Mouse (Mus musculus) thymus, adult 2 months (tissue): ENCODE data around the gene Chgb. TPM values are rescaled to one million over a fixed set of nuclear protein-coding genes. Genes with fewer than 3 reads are reported as not detected.

Experiments used
- DNase-seq: peaks from one replicate; pipeline ENCODE4 v3.0.0; 2021
- H3K27ac ChIP-seq: fragments of 200-500 bp; 2 replicates; pipeline ENCODE4 v1.5.1; 2012; ENCODE audit warnings: low read length, control low read depth; ENCODE audit not compliant: control insufficient read depth, insufficient read depth
- H3K27me3 ChIP-seq: fragments of 200-500 bp; 2 replicates; pipeline ENCODE4 v1.6.1; 2012; ENCODE audit warnings: mild to moderate bottlenecking, low read length, moderate library complexity, mixed read lengths; ENCODE audit not compliant: control insufficient read depth, insufficient read depth
- H3K36me3 ChIP-seq: fragments of 200-500 bp; 2 replicates; pipeline ENCODE4 v1.6.1; 2012; ENCODE audit warnings: mild to moderate bottlenecking, low read length, moderate library complexity; ENCODE audit not compliant: control insufficient read depth, insufficient read depth
- H3K4me1 ChIP-seq: fragments of 200-500 bp; replicated peaks from 2 replicates; pipeline ENCODE4 v1.6.1; 2012; ENCODE audit warnings: low read length; ENCODE audit not compliant: control insufficient read depth, insufficient read depth
- H3K4me3 ChIP-seq: fragments of 200-500 bp; 2 replicates; pipeline ENCODE4 v1.5.1; 2012; ENCODE audit warnings: mild to moderate bottlenecking, low read length, control low read depth, moderate library complexity; ENCODE audit not compliant: control insufficient read depth, insufficient read depth
- CTCF ChIP-seq: fragments of 200-500 bp; IDR thresholded peaks from 2 replicates; pipeline ENCODE4 v1.5.1; 2012; ENCODE audit warnings: mild to moderate bottlenecking, control low read depth, low read length, moderate library complexity, borderline replicate concordance; ENCODE audit not compliant: control insufficient read depth, poor library complexity, insufficient read depth; ENCODE audit errors: extremely low read depth
- POLR2A ChIP-seq: fragments of 200-500 bp; IDR thresholded peaks from 2 replicates; pipeline ENCODE4 v1.6.1; 2012; ENCODE audit warnings: mild to moderate bottlenecking, low read length, control low read depth, moderate library complexity; ENCODE audit not compliant: control insufficient read depth, poor library complexity, insufficient read depth; ENCODE audit errors: extremely low read depth
- WGBS: fragments of 180-500 bp; shearing (Covaris S2); methylation state at CpG from one replicate; pipeline ENCODE4 v1.1.7; 2018; 5-methylcytosine and 5-hydroxymethylcytosine counted together
- polyA plus RNA-seq: library from polyadenylated mRNA; depleted of rRNA; stranded (reverse); fragments of >200 nt; gene quantifications from 2 replicates; pipeline ENCODE4 v1.2.3, GENCODE M21; 2012

Gene Chgb
- polyA plus RNA-seq, 1 experiment: 0.08 TPM

- no peak for TF ChIP-seq CTCF
- TF ChIP-seq POLR2A: no peak
- H3K36me3 ChIP-seq: no peaks in the 10 kb centered on the region
- H3K27ac ChIP-seq: no peak overlapping the region
- WGBS: 2% methylated on average over 41 of the region's 41 CpGs
- H3K27me3 ChIP-seq: no peaks in the 10 kb centered on the region
- H3K4me3 ChIP-seq: no peak overlapping the region
- peak; percentile 82 for DNase-seq
- peaks cover 4% of the 10 kb centered on the region for H3K4me1 ChIP-seq
These were observed 476 bp downstream of the Chgb start for GRCm38 (mm10) chr2:132781439-132782068.

- H3K4me3 ChIP-seq: no peak overlapping the region
- H3K36me3 ChIP-seq: no peaks in the 10 kb centered on the region
- WGBS: 83% methylated on average over 6 of the region's 6 CpGs
- no peak for DNase-seq
- no peaks in the 10 kb centered on the region for H3K27me3 ChIP-seq
- H3K4me1 ChIP-seq: peaks cover 4% of the 10 kb centered on the region
- no peak overlapping the region for H3K27ac ChIP-seq
- TF ChIP-seq POLR2A (no peak), CTCF (no peak)
These were observed 3.0 kb downstream of the Chgb start for GRCm38 (mm10) chr2:132784039-132784438.

- Histone ChIP-seq H3K4me1 (no peaks in the 10 kb centered on the region), H3K27me3 (no peaks in the 10 kb centered on the region), H3K36me3 (no peaks in the 10 kb centered on the region), H3K4me3 (no peak overlapping the region), H3K27ac (no peak overlapping the region)
- no peak for DNase-seq
- TF ChIP-seq CTCF (no peak), POLR2A (no peak)
- WGBS: 76% methylated on average over 19 of the region's 19 CpGs
These were observed 12.5 kb downstream of the Chgb start for GRCm38 (mm10) chr2:132793441-132794203.

DNA sequence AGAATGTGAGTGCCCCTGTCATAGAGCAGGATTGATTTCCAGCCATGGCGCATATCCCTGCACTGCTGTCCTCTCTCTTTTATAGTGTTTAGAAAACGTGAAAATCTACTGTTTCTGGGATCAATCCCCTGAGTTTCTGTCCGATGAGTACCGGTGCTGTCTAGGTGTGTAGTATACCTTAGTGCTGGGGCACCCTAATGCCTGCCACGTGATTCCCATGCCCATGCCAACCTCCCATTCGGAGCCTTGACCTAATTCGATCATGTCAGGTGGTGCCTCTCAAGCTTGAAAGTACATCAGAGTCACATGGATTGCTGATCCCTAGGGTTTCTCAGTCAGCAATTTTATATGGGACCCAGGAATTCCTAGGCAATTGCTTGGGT, 13.1 kb downstream of the Chgb start:
- Histone ChIP-seq H3K36me3 (no peaks in the 10 kb centered on the region), H3K4me1 (no peaks in the 10 kb centered on the region), H3K27me3 (no peaks in the 10 kb centered on the region), H3K27ac (no peak overlapping the region), H3K4me3 (no peak overlapping the region)
- 88% methylated on average over 7 of the region's 7 CpGs for WGBS
- TF ChIP-seq CTCF (no peak), POLR2A (no peak)
- DNase-seq: no peak

GRCm38 (mm10) chr2:132802976-132803375, 21.9 kb downstream of the Chgb start:
- Histone ChIP-seq H3K27me3 (no peaks in the 10 kb centered on the region), H3K36me3 (peaks cover 35% of the 10 kb centered on the region), H3K4me3 (no peak overlapping the region), H3K4me1 (no peaks in the 10 kb centered on the region), H3K27ac (no peak overlapping the region)
- no peak for TF ChIP-seq POLR2A
- DNase-seq: no peak
- WGBS: 93% methylated on average over 2 of the region's 2 CpGs

GRCm38 (mm10) chr2:132815608-132816314, 34.7 kb downstream of the Chgb start, which contains the start of the genes Trmt6 and Mcm8:
TSS of gene Trmt6 (minus strand) at chr2:132816055.
TSS of gene Mcm8 (plus strand) at chr2:132816141.
- WGBS: under 1% methylated on average over 59 of the region's 59 CpGs
- H3K36me3 ChIP-seq: peaks cover 3% of the 10 kb centered on the region; the same call in 1 of the 2 replicates
- no peak within 1 kb of the TSS for H3K27ac ChIP-seq
- peak; percentile 89 for DNase-seq
- peaks cover 6% of the 10 kb centered on the region for H3K4me1 ChIP-seq
- no peaks in the 10 kb centered on the region for H3K27me3 ChIP-seq
- TF ChIP-seq CTCF (no peak), POLR2A (peak; percentile 63; the same call in 1 of the 2 replicates)
- H3K4me3 ChIP-seq: peak within 1 kb of the TSS; percentile 88
